Mouse (Mus musculus) midbrain, embryonic 14.5 days (tissue): ENCODE measurements around the gene Pitpnm1. TPM values are rescaled to one million over a fixed set of nuclear protein-coding genes. Genes with fewer than 3 reads are reported as not detected.
"Not testable (repeated sequence)": the region's sequence is repeated elsewhere in the genome, so short reads cannot be mapped to it uniquely, and the experiment has no call there.

Experiments used
- ATAC-seq: fragments of 200-750 bp; cut with Nextera tagmentation; 2 replicates; pipeline ENCODE4 v1.8.0; 2017; ENCODE audit warnings: moderate number of reproducible peaks, moderate library complexity; ENCODE audit not compliant: low FRiP score, low TSS enrichment
- DNase-seq: peaks from one replicate; pipeline ENCODE4 v3.0.0-alpha.2; 2015
- H3K27ac ChIP-seq: fragments of 300-500 bp; sonication (generic); replicated peaks from 2 replicates; pipeline ENCODE4 v1.5.1; 2014; ENCODE audit warnings: mild to moderate bottlenecking, low read depth, low read length, moderate library complexity
- H3K27me3 ChIP-seq: fragments of 300-500 bp; sonication (generic); 2 replicates; pipeline ENCODE4 v1.6.1; 2014; ENCODE audit warnings: low read length, control low read depth, mixed read lengths; ENCODE audit not compliant: control insufficient read depth, insufficient read depth
- H3K36me3 ChIP-seq: fragments of 300-500 bp; sonication (generic); 2 replicates; pipeline ENCODE4 v1.6.1; 2014; ENCODE audit warnings: low read length, control low read depth; ENCODE audit not compliant: control insufficient read depth, insufficient read depth
- H3K4me1 ChIP-seq: fragments of 300-500 bp; sonication (generic); 2 replicates; pipeline ENCODE4 v1.6.1; 2014; ENCODE audit warnings: mild to moderate bottlenecking, antibody characterized with exemption, low read length, control low read depth; ENCODE audit not compliant: control insufficient read depth, insufficient read depth
- H3K4me2 ChIP-seq: fragments of 300-500 bp; sonication (generic); 2 replicates; pipeline ENCODE4 v1.6.1; 2014; ENCODE audit warnings: mild to moderate bottlenecking, low read length, moderate library complexity
- H3K4me3 ChIP-seq: fragments of 300-500 bp; sonication (generic); replicated peaks from 2 replicates; pipeline ENCODE4 v1.5.1; 2014; ENCODE audit warnings: low read depth, low read length
- H3K9ac ChIP-seq: fragments of 300-500 bp; sonication (generic); replicated peaks from 2 replicates; pipeline ENCODE4 v1.6.1; 2014; ENCODE audit warnings: mild to moderate bottlenecking, low read length, moderate library complexity
- H3K9me3 ChIP-seq: fragments of 300-500 bp; sonication (generic); 2 replicates; pipeline ENCODE4 v1.6.1; 2016; ENCODE audit warnings: low read length, control low read depth, mixed read lengths; ENCODE audit not compliant: control insufficient read depth
- WGBS: fragments of 180-500 bp; shearing (Covaris S2); extraction: QIAGEN DNeasy Blood & Tissue Kit; methylation state at CpG from one replicate; pipeline ENCODE4 v1.1.7; 2014; 5-methylcytosine and 5-hydroxymethylcytosine counted together
- polyA plus RNA-seq: library from polyadenylated mRNA; unstranded; fragments of >200 nt; fragmentation: Nextera tagmentation; extraction: Ambion mirVana; gene quantifications from 2 replicates; pipeline ENCODE4 v1.2.1, GENCODE M21; 2014

Pitpnm1 gene
- polyA plus RNA-seq, 1 experiment from 2014 or later = 72.8 TPM

DNA sequence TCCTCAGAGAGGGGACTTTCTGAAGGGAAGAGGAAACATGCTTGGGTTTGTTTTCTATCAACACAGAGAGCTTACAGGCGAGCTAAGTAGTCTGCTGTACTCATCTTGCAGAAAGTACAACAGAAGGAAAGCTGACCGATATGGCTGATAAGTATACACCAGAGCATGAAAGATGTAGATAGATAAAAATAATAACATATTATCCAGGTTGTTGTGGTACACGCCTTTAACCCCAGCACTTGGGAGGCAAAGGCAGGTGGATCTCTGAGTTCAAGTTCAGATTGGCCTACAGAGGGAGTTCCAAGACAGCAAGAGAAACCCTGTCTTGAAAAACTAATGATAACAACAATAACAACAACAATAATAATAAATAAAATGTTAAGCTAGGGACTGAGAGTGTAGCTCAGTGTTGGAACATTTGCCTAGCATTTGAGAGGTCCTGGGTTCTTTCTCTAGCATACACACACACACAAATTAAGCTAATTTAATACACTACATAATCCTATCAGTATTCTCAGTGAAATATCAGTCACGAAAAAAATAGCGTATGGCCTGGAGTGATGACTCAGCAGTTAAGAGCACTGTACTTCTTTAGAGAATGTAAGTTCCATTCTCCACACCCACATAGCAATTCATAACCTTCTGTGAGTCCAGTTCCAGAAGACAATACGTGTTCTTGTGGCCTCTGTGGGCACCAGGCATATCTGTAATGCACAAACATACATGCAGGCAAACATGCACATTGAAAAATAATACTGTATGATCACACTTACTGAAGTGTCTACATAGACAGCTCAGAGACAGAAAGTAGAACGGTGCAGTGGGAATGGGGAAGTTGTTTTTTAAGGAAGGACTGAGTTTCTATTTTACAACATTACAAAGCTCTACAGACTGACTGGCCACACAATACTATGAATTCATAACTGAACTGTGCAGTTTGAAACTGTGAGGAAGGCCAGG lies 22.9 kb downstream of the Pitpnm1 start:
- no peak for ATAC-seq
- WGBS = 80% methylated on average over 7 of the region's 7 CpGs
- no peaks in the 10 kb centered on the region for H3K9me3 ChIP-seq

GRCm38 (mm10) chr19:4124432-4124831 lies 24.6 kb downstream of the Pitpnm1 start:
- no peaks in the 10 kb centered on the region for H3K27me3 ChIP-seq
- WGBS = 83% methylated on average over 4 of the region's 4 CpGs
- H3K4me1 ChIP-seq = peaks cover 17% of the 10 kb centered on the region
- no peak overlapping the region for H3K4me2 ChIP-seq
- H3K4me3 ChIP-seq = no peak overlapping the region
- DNase-seq (no peak), ATAC-seq (no peak)
- H3K36me3 ChIP-seq = peaks cover 17% of the 10 kb centered on the region
- H3K9me3 ChIP-seq = no peaks in the 10 kb centered on the region
- H3K9ac ChIP-seq = no peak overlapping the region
- H3K27ac ChIP-seq = no peak overlapping the region; the same call in 1 of the 2 replicates

More for the DNA sequence above, 22.9 kb downstream of the Pitpnm1 start:
- Histone ChIP-seq H3K4me3 (no peak overlapping the region), H3K27ac (no peak overlapping the region), H3K36me3 (peaks cover 8% of the 10 kb centered on the region), H3K27me3 (no peaks in the 10 kb centered on the region), H3K4me2 (no peak overlapping the region), H3K4me1 (peaks cover 17% of the 10 kb centered on the region), H3K9ac (no peak overlapping the region)
- no peak for DNase-seq

DNA sequence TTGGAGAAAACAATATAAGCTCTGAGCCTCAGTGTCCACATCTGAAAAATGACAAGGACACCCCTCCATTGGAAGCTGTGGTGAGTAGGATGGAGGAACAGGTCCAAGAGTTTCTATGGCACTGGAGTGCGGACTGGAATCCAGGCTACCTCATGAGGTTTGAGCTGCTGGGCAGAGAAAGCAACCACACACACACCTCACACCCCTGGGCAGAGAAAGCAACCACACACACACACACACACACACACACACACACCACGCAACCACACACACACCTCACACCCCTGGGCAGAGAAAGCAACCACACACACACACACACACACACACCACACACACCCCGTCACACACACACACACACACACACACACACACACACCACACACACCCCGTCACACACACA lies 25.5 kb downstream of the Pitpnm1 start:
- H3K4me2 ChIP-seq = peak overlapping the region; percentile 41
- H3K4me3 ChIP-seq = peak overlapping the region; percentile 83
- not testable (repeated sequence) for H3K27me3 ChIP-seq, H3K9me3 ChIP-seq, ATAC-seq
- peaks cover 23% of the 10 kb centered on the region for H3K36me3 ChIP-seq
- peak; percentile 53 for DNase-seq
- H3K9ac ChIP-seq = peak overlapping the region; percentile 83; the same call in 1 of the 2 replicates
- peak overlapping the region; percentile 71 for H3K27ac ChIP-seq
- WGBS = 7% methylated on average over 4 of the region's 4 CpGs
- H3K4me1 ChIP-seq = peaks cover 14% of the 10 kb centered on the region

DNA sequence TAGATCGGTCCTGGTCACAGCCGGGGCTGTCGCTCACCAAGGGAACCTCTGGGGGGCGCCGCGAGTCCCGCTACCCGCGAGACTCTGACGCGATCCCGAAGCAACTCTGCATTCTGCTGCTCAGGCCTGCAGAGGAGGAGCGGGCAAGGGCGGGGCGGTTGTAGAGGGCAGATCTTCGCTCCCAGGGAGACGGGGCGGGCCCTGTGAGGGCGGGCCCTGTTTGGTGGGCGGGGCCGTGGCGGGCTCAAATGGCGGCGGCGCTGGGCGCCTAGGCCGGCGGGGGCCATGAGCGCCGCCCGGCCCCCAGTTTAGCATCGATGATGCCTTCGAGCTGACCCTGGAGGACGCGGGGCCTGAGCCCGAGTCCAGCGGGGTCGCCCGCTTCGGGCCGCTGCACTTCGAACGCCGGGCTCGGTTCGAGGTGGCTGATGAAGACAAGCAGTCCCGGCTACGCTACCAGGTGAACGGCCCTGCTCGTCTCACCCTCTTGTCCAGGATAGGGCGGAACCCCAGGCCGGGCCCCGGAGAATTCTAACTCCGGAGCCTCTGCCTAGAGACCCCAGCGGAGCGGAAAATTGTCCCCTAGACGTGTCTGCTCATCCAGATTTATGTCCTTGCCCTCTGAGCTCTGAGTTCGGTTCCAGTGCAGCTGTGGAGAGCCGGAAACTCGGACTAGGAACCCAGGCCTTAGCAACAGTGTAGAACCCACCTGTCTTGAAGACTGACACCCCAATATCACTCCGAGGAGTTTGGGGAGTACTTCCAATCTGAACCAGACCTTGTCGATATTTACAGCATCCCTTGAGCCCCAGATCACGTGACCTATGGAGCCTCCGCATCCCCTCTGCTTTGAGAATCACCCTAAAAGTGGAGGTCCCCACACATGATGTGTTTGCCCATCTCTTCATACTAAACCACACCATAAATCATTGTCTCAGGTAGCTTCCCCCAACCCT lies 26.2 kb downstream of the Pitpnm1 start, which contains the start of gene Aip:
Gene Aip (minus strand): TSS at position 118 of the 956 bp plus-strand sequence.
- Histone ChIP-seq H3K9ac (peak within 1 kb of the TSS; percentile 83), H3K27me3 (no peaks in the 10 kb centered on the region), H3K4me1 (peaks cover 9% of the 10 kb centered on the region), H3K27ac (peak within 1 kb of the TSS; percentile 71), H3K36me3 (peaks cover 28% of the 10 kb centered on the region), H3K4me2 (peak within 1 kb of the TSS; percentile 83), H3K4me3 (peak within 1 kb of the TSS; percentile 83), H3K9me3 (no peaks in the 10 kb centered on the region)
- DNase-seq (peak; percentile 98), ATAC-seq (peak; percentile 93)
- under 1% methylated on average over 63 of the region's 64 CpGs for WGBS

DNA sequence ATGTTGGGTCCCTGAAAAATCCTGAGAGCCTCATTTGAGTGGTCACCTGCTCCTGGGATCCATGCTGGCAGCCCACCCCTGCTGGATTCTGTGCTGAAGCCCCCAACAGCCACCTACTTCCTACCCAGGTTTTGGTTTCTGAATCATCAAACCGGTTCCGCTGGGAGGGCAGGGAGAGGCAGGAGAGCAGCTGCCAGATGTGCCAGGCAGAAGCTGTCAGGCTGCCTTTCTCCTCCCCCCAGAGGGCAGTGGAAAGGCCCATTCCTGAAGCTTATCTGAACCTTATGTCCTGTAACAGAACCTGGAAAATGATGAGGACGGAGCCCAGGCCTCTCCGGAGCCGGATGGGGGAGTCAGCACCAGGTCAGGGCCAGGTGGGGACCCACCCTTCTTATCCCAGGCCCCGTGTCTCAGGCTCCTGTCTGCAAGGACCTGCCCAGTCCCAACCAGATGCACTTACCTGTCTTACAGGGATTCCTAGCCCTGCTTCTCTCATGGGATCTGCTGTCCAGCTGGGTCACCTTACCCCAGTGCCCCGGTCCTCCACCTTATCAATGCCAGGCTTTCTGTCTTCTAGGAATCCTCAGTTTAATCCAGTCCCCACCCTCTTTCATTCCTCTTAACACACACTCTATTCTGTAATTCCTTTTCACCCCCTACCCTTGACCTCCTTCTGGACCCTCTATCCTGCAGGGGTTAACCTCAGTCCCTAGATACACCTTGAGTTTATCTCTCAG lies 27.1 kb downstream of the Pitpnm1 start:
- Histone ChIP-seq H3K9me3 (no peaks in the 10 kb centered on the region), H3K36me3 (peaks cover 36% of the 10 kb centered on the region), H3K27ac (no peak overlapping the region), H3K4me2 (peak overlapping the region; percentile 83), H3K9ac (peak overlapping the region; percentile 83), H3K4me3 (peak overlapping the region; percentile 83), H3K27me3 (no peaks in the 10 kb centered on the region), H3K4me1 (peaks cover 9% of the 10 kb centered on the region)
- 70% methylated on average over 7 of the region's 7 CpGs for WGBS
- DNase-seq (no peak), ATAC-seq (no peak)

DNA sequence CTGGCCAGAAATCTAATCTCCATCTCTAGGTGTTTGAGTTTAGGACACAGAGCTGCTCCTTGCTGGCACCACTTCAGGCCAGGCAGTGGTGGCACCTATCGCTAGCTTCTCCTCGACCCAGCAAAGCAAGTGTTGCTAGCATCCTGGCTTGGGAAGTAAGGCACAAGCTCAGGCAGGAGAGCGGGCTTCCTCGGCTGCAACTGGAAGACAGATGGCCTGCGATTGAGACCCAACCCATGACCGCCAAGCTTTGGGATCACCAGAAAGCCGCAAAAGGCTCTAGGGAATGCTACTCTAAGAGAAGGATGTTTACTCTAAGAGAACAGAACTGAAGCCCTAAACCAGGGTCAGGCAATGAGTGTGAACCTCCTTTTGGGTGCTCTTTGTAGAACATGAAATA lies 29.7 kb downstream of the Pitpnm1 start:
- no peak overlapping the region for H3K9ac ChIP-seq
- no peaks in the 10 kb centered on the region for H3K27me3 ChIP-seq
- no peak overlapping the region for H3K4me3 ChIP-seq
- ATAC-seq = no peak
- H3K4me1 ChIP-seq = peaks cover 9% of the 10 kb centered on the region
- DNase-seq = no peak
- H3K4me2 ChIP-seq = no peak overlapping the region
- no peak overlapping the region for H3K27ac ChIP-seq
- peaks cover 52% of the 10 kb centered on the region for H3K36me3 ChIP-seq
- WGBS = 95% methylated on average over 7 of the region's 7 CpGs
- H3K9me3 ChIP-seq = no peaks in the 10 kb centered on the region

GRCm38 (mm10) chr19:4130106-4130505 lies 30.3 kb downstream of the Pitpnm1 start:
- Histone ChIP-seq H3K27ac (no peak overlapping the region), H3K9ac (no peak overlapping the region), H3K4me2 (no peak overlapping the region), H3K4me3 (no peak overlapping the region), H3K27me3 (no peaks in the 10 kb centered on the region), H3K9me3 (no peaks in the 10 kb centered on the region), H3K4me1 (peaks cover 9% of the 10 kb centered on the region), H3K36me3 (peaks cover 52% of the 10 kb centered on the region)
- WGBS = 89% methylated on average over 4 of the region's 4 CpGs
- ATAC-seq (no peak), DNase-seq (no peak)

DNA sequence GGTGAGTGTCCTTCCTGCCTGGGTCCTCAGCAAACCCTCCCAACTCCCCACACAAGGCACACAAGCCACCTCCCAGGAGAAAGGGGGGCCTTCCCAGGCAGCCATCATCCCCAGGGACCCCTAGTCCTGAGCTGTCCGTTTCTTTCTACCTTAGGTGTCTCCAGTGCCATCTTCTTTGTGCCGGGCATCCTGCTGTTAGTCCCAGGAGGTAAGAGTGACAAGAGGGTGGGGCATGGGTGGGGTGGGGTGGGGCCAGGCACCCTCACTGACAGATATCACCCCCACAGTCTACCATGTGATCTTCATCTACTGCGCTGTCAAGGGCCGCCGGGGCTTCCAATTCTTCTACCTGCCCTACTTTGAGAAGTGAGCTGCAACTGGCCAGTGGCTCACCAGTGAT lies 31.3 kb downstream of the Pitpnm1 start:
- ATAC-seq = no peak

More for the DNA sequence above, 31.3 kb downstream of the Pitpnm1 start:
- H3K9ac ChIP-seq = no peak overlapping the region
- WGBS = 87% methylated on average over 5 of the region's 5 CpGs
- peaks cover 9% of the 10 kb centered on the region for H3K4me1 ChIP-seq
- H3K27me3 ChIP-seq = no peaks in the 10 kb centered on the region
- no peaks in the 10 kb centered on the region for H3K9me3 ChIP-seq
- no peak for DNase-seq
- H3K4me2 ChIP-seq = no peak overlapping the region
- H3K36me3 ChIP-seq = peaks cover 52% of the 10 kb centered on the region
- H3K4me3 ChIP-seq = no peak overlapping the region
- H3K27ac ChIP-seq = no peak overlapping the region
